Mouse (Mus musculus): ENCODE results near the gene Fcrlb. TPM values are rescaled to one million over a fixed set of nuclear protein-coding genes. Genes with fewer than 3 reads are reported as not detected.
A peak's percentile ranks its signal among the peaks of the same experiment; 100 is the strongest.

The Fcrlb gene
- total RNA-seq, 2 experiments from 2014 or later: not detected

DNA sequence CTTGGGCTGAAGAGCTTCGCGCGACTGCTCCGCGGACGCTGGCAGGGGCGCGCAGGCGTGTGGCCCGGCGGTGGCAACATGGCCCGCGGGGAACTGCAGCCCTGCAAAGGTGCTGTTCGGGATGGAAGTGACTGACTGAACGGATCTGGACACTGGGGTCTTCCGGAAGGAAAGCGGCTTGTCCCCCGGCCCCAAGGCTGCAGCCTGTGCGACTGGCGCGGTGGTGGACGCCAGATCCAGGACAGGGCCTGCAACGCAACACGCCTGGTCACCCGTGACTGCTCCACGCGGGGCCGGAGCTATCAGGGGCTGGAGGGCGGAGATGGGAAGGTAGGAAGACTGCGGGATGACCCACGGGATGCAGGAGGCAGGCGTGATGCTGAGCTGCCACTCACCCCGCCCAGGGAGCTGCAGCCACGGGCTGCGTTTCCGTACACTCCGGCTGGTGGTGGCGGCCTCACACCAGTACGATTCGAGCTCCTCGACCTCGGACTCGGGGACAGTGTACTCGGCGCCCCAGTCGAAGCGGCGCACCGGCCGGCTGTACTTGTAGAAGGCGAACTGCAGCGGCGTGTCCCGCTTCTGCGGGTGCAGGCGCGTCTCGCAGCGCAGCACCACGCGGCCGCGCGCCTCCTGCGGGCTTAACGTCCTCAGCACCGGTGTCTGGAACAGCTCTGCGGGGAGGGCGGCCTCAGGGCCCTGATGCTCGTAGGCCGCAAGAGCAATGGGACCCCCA, 5.1 kb downstream of the Fcrlb start:
- DNase-seq: no peak

DNA sequence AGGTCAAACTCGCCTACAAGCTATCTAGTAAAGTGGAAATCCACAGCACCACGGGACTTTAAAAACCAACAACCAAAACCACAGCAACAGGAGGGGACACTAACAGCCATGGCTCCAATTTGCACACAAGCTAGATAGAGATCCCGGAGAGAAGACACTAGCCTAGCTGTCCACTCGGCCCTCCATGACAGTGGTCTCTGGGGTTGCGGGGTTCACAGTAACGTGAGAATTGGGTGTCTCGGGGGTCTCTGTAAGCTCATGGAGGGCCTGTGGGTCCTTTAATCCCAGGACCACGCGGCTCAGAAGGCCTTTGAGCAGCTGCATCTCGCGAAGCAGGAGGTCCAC, 5.7 kb downstream of the Fcrlb start:
- DNase-seq: no peak

GRCm38 (mm10) chr1:170903485-170903884, 9.3 kb downstream of the Fcrlb start:
- DNase-seq: no peak

DNA sequence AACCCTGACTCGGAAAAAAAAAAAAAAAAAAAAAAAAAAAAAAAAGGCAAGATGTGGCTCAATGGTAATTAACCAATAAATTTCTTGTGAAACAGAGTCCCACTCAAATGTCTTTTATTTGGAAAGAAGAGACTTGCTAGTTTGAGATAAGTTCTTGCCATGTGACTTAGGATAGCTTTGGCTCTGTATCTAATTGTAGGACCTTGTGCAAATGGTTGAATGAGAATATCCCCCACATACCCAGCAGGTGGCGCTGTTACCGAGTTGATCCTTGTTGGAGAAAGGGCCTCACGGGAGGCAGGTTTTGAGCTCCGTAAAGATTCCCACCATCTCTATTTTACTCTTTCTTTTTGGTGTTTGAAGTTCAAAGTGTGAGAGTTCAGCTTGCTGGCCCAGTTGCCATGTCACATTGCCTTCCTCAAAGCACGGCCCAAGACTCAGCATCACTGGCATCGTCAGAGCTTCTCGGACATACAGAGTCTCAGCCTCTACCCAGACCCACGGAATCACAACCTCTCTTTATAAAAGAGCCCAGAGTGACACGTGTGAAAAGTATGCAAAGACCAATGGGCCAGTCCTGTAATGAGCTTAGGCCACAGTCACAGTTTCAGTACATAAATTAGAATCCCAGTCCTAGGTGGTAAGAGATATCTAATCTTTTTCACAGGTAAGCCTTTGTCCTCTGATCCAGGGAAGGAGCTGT, 11.1 kb downstream of the Fcrlb start:
- peak; percentile 47 for DNase-seq

DNA sequence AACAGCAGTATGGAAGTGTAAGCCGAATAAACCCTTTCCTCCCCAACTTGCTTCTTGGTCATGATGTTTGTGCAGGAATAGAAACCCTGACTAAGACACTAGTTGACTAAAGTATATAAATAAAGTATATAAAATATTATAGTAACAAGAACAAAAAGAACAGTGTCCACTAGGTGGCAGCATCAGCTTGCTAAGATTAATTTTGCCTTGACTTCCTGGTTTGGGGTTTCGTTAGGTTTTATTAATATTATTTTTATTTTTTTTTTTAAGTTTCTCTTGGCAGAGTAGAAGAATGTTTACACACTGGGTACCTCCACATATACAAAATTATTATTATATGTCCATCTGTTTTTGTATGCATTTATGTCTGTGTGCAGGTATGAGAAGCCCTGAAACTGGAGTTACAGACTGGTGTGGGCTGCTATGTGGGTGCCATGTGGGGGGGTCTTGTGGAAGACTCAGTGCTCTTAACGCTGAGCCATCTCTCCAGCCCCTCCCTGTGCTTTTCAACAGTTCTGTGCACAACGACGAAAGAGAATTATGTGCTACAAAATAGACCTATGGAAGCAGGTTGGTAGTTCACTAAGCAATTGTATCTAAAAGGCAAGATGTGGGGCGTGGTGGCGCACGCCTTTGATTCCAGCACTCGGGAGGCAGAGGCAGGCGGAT, 11.8 kb downstream of the Fcrlb start:
- no peak for DNase-seq

DNA sequence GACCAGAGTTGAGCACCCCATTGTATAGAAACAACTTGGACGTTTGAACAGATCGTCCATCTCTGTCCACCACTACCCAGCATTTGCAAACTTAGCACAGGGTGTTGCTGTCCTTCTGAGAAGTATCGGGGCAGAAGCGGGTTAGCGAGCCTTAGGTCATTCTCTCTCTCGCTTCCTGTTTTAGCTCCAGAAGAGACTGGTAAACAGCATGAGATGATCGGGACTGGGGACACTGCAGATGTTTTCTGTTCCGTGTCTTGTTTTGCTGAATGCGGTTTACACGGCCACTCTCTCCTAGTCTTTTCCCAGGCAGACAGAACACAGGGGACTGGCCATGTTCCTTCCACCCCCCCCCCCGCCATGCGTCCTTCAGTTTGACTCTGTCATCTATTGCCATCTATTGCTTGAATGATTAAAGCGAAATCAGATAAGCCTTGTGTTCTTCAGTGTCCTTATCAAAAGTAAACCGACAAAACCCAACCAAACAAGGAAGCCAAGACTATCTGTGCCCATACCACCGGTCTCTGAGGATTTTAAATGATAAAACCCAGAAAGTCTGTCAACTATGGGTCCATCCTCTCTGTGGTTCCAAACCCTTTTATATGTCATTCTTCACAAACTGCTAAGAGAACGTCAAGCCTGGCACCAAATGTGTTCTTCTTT, 14.2 kb downstream of the Fcrlb start:
- DNase-seq: no peak

GRCm38 (mm10) chr1:170896651-170897281, 16.0 kb downstream of the Fcrlb start:
- DNase-seq: no peak

GRCm38 (mm10) chr1:170894603-170895602, 17.8 kb downstream of the Fcrlb start:
- no peak for DNase-seq

GRCm38 (mm10) chr1:170892279-170892678, 20.5 kb downstream of the Fcrlb start:
- no peak for DNase-seq

DNA sequence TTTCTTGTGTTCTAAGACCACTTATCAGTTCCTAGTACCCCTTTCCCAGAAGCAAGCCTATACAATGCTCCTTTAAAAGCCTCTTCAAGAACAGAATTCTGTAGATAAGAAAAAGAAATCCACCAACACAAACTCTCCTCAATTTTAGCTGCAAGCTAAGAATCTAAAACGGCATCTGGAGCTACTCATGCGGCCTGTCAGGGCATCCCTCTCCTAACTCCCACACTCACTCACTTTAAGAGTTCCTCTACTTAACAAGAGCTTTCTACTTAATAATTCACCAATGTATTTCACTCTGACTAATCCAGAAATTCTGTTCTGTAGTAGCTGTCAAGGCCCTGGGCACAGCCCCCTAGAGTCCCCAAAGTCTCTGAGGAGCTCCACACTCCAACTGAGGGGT, 21.1 kb downstream of the Fcrlb start:
- no peak for DNase-seq

- no peak for DNase-seq
These were observed 23.4 kb downstream of the Fcrlb start for GRCm38 (mm10) chr1:170889310-170889709.

DNA sequence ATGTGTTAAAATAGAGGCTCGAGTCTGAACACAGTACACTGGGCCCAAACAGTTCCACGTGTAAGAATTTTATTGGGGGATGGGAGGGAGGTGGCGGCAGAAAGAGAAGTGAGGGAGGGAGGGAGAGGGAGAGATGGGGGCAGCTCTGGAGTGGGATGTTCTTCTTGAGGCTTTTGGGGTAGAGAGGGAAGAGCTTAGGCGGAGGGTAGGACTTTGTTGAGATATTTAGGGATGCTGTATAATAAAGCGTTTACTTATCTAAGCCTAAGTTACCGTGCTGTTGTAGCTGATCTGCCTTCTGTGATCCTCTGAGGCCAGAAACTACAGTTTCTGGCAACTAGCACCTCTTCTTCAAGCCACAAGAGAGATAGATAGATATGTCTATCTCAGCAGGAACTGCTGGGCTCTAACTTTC, 26.7 kb downstream of the Fcrlb start:
- no peak for DNase-seq

GRCm38 (mm10) chr1:170884978-170885561, 27.7 kb downstream of the Fcrlb start, which contains the start of the genes Gm26620 and Dusp12:
Gene Gm26620, plus strand, starts transcription at chr1:170885065.
Gene Dusp12, minus strand, starts transcription at chr1:170885540.
- DNase-seq: peak; percentile 82

DNA sequence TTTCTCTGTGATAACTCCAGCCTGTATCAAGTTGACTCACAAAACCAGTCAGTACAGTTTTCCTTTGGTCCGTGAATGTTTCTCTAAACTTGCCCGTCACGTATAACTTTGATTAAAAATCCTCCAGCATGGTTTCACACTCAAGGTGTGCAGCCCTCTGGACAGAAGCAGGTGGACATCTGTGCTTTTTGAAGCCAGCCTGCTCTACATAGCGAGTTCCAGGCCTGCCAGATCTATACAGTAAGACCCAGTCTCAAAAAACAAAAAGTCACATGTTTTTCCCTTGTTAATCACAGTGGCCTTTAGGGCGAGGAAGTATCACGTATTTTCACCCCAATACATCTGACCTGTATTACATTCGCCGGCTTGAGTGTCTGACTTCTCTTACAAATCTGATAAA, 28.4 kb downstream of the Fcrlb start:
- DNase-seq: no peak

DNA sequence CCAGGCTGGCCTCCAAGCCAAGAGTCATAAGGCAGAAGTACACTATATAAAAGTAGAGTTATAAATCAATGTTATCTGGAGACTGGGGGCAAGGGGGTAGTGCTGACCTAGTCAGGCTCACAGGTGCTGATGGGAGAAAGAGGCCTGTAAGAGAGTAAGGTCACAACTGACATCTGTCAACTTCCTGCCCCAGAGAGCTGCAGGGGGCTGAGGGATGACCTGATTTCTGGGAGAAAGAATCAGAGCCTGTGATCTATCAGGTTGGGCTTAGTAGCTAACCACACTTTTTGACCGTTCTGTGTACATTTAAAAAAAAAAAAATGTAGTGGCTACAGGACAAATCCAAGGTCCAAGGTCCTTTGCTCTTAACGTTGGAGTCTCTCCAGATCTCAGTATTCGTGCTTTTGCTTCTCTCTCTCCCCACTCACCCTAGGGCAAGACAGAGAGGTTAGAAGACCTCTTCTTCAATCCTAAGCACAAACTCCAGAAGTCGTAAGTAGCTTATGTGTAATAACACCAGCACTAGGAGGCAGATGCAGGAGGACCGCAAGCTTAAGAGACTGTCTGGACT, 29.7 kb downstream of the Fcrlb start:
- DNase-seq: no peak

- DNase-seq: no peak
These were observed 35.8 kb downstream of the Fcrlb start for GRCm38 (mm10) chr1:170876906-170877305.

GRCm38 (mm10) chr1:170875676-170876075, 37.1 kb downstream of the Fcrlb start:
- no peak for DNase-seq

- no peak for DNase-seq
These were observed 40.8 kb downstream of the Fcrlb start for GRCm38 (mm10) chr1:170871961-170872360.

DNA sequence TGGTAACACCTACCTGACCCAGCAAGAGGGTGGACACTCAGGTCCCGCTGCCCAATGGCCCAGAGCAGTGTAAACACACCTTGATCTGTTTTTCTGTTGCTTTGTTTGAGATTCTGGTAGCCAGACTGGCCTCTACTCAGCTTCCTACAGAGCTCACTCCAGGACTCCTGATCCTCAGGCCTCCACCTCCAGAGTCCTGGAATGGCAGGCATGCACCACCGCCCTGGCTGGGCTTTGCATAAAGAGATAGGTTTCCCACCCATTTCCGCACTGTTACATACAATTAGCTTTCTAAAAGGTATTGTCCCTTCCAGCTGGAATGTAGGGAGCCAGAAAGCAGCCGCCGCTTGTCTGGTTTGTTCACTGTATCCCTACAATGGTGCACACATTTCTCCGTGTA, 41.3 kb downstream of the Fcrlb start:
- no peak for DNase-seq

DNA sequence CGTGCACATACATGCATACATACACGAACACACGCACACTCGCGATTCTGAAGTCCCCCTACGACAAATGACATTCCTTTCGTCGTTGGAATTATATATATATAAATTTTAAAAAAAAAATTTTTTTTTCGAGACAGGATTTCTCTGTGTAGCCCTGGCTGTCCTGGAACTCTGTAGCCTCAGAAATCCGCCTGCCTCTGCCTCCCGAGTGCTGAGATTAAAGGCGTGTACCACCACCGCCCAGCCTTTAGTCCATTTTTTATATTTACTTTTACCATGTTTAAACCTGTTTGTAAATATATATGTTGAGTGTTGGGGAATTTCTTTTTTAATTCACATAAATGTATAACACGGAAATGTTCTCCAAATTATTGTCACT, 43.8 kb downstream of the Fcrlb start:
- DNase-seq: no peak

All from gastrocnemius, postnatal 25 days (tissue).